Mouse (Mus musculus): ENCODE data around the gene Zfp628.
A peak's percentile ranks its signal among the peaks of the same experiment; 100 is the strongest.
"Not testable (repeated sequence)": the region's sequence is repeated elsewhere in the genome, so short reads cannot be mapped to it uniquely, and the experiment has no call there.

The Zfp628 gene

DNA sequence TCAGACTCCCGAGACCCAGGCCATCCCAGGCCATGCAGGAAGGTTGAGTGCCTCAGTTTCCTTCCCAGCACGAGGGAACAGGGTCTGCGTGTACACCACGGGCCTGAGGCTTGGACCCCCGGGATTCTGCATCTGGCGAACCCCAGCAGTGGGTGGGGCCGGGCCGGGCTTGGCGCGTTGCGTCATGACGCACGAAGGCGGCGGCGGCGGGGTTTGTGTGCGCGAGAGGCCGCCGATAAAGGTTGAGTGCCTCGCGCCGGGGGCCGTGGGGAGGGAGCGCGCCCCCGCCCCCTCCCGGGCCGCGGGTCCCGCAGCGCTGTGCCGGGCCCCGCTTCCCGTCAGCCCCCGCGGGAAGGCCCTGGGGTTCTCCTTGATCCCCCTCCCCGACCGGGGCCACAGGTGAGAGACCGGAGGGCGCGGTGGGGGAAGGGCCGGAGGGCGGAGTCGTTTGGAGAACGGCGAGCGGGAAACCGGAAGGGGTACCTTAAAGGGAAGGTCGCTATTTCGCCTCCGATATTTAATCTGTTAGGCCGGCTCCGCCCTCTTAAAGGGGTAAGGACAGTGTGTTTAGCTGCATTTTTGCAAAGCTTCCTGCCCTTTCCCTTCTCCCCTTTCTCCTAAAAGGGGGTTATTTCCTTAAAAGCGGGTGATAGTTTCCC, at the start of gene Zfp628:
TSS of gene Zfp628 (plus strand) at position 211 of the 659 bp plus-strand sequence.
- DNase-seq: peak; percentile 96

DNA sequence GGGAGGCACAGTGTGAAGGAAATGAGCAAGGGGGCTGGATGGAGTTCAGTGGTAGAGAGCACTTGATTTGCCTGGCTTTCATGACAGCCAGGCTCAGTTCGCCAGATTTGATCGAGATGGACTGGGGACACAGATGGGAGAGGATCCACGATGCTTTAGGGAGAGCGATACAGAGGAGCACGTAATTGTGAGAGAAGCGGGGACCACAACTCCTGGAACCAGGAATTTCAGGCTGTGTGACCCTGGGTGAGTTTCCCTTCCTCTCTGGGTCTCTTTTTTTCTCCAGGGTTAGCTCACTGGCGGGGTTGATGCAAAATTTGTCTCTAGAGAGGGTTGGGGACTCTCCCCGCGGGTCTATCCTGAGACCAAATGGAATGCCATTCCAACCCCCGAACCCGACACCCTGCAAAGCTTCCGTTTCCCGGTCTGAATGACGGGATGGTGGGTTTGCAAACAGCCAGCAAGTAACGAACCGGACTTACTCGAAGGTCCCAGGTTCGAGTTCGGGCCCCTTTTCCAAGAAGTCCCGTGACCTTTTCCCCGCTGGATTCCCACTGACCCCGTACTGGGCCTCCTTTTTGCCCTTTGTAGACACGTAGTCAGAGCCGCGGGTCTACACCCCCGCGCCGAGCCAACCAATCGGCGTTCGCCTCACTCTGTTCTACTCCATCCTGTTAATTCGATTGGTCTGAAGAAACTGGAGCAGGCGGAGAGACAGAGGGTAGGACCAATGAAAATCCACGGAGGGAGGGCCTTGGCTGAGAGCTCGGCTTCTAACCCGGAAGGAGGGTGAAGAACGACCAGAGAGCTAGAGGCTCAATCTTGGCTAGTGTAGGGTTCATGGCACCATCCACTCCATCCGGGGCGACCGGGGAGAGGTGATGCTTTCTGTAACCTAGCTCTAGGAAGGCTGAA, 49.2 kb upstream of the Zfp628 start:
- DNase-seq: peak; percentile 96

- DNase-seq: no peak
These were observed 48.3 kb upstream of the Zfp628 start for GRCm38 (mm10) chr7:4866631-4867180.

GRCm38 (mm10) chr7:4870133-4870532, 44.9 kb upstream of the Zfp628 start, which contains the start of gene Isoc2b:
Isoc2b (minus strand) TSS chr7:4870258.
- no peak for DNase-seq

- peak; percentile 90 for DNase-seq
These were observed 38.2 kb upstream of the Zfp628 start, which contains the start of gene Isoc2a for GRCm38 (mm10) chr7:4876753-4877221. Isoc2a (plus strand) TSS chr7:4877153.

GRCm38 (mm10) chr7:4877226-4877625, 37.8 kb upstream of the Zfp628 start:
- DNase-seq: peak; percentile 14

- DNase-seq: peak; percentile 66
These were observed 36.8 kb upstream of the Zfp628 start for GRCm38 (mm10) chr7:4878186-4878585.

GRCm38 (mm10) chr7:4879036-4879435, 36.0 kb upstream of the Zfp628 start:
- not testable (repeated sequence) for DNase-seq

- no peak for DNase-seq
These were observed 28.3 kb upstream of the Zfp628 start for GRCm38 (mm10) chr7:4886680-4887079.

GRCm38 (mm10) chr7:4895186-4895585, 19.8 kb upstream of the Zfp628 start:
- no peak for DNase-seq

- no peak for DNase-seq
These were observed 16.0 kb upstream of the Zfp628 start for GRCm38 (mm10) chr7:4898851-4899648.

DNA sequence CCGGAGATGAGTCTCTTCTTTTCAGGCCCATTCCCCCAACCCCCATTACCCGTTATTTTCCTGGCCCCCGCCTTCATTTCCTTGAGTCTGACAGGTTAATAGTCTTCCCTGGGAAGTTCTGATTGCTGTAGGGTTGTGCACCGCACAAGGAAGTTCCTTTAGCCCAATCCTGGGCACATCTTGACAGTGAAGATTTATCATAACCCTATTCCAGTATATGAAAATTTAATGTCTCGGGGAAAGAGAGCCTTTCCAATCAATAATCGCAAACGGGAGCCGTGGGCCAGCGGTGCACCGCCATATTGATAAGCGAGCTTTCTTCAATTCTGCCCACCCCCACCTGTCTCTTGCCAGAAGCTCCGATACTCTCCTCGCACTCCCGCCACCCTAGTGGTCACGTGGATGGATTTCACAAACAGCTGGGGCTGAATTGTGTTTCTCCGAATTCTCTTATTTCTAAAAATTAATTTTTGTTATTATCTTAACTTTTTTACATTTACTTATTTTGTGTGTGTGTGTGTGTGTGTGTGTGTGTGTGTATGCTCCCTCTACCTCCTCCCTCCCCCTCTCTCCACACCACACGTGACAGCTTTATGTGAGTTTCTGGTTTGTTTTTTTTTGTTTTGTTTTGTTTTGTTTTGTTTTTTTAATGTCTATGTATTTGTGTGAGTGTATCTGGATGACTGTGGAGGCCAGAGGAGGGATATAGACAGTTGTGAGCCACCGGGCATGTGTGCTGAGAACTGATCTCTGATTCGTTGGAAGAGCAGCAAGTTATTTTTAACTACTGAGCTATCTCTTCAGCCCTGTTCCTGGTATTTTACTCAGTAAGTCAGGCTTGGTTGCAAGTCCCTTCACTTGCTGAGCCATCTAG, 15.1 kb upstream of the Zfp628 start:
- DNase-seq: peak; percentile 30

DNA sequence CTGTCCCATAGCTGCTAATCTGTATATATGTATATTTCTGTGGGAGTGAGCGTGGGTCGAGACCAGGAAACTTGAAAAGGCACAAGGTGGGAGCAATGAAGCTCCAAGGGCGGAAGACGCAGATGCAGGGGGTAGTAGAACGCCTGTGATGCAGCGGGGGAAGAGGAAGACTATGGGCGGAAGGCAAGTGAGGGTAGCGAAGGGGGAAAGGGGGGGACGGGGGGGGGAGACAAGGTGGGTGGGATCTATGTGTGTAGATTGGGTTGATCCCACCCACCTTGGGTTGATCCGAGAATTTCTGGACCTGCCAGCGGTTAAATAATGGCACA, 14.5 kb upstream of the Zfp628 start:
- DNase-seq: no peak

- DNase-seq: peak; percentile 59
These were observed 13.8 kb upstream of the Zfp628 start for GRCm38 (mm10) chr7:4901171-4901570.

- DNase-seq: no peak
These were observed 12.6 kb upstream of the Zfp628 start for GRCm38 (mm10) chr7:4902404-4902803.

- DNase-seq: no peak
These were observed 8.5 kb upstream of the Zfp628 start, which contains the start of gene Gm36210 for GRCm38 (mm10) chr7:4906466-4906950. Gm36210 (minus strand) TSS chr7:4906516.

DNA sequence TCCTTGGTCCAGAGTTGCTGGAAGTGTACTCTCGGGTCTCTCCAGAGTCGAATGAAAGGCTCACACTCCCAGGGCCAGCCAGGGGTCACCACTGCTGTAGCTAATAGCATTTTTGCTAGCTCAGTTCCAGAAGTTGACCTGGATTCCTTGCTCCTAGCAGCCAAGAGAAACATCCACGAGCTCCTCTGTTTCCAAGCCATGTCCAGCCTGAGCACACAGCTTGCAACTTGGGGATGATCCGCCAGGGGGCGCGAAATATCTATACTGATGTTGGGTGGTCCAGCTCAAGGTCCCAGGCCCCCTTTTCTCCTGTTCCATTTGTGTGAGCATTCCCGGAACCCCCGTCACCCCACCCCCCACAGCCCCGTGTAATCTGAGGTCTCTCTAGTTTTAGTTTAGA, 3.5 kb upstream of the Zfp628 start:
- DNase-seq: peak; percentile 67

DNA sequence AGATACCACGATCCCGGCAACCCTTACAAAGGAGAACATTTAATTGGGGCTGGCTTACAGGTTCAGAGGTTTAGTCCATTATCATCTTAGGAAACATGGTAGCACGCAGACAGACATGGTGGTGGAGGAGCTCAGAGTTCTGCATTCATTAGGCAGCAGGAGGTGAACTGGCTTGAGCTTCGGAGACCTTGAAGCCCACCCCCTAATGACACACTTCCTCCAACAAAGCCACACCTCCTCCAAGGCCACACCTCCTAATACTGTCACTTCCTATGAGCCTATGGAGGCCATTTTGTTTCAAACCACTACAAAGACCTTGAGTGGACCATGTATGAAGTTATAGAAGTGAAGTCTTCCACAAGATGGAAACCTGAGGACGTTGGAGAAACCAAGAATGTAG, 2.8 kb upstream of the Zfp628 start:
- no peak for DNase-seq

DNA sequence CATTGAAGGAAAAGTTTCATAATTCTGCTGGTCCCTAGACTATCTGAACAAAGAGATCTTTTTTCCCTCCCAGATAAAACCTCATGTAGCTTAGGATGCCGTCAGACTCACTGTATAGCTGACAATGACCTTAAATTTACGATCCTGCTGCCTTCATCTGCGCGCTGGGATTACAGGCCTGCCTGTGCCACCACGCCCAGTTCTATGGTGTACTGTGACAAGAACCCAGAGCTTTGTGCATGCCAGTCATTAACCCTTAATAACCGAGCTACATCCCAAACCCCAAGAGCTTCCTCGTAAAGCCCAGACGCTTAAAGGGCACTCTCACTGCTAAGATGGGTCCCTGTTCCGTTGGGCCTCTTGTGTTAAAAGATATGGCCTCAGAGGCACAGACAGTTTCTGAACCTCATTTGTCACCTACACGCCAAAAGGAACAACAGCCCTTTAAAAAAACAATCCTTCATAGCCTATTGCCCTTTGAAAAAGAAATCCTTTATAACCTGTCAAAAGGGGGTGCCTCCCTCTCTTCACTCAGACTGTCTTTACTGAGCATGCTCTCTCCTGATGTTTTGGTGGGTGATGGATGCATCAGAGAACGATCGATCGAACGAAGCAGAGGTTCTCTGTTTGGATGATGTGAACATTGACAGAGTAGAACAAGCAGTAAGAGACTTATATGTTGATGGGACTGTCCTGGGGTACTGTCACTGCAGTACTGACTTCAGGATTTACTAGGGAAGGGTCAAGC, 826 bp downstream of the Zfp628 start:
- DNase-seq: peak; percentile 43

- DNase-seq: no peak
These were observed 2.5 kb downstream of the Zfp628 start for GRCm38 (mm10) chr7:4917494-4917893.

DNA sequence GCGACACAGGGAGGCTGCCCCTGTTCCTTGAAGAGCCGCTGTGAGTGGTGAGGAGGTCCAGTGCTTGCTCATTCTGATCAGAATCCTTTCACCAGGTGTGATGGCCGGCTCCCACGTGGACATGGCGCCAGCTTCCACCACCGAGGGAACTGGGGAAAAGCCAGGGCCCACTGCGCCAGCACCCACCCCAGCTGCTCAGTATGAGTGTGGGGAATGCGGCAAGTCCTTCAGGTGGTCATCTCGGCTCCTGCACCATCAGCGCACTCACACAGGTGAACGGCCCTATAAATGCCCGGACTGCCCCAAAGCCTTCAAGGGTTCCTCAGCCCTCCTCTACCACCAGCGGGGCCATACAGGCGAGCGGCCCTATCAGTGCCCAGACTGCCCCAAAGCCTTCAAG, 3.7 kb downstream of the Zfp628 start:
- DNase-seq: no peak

Measured in thymus, postnatal 14 days (tissue).